Mouse (Mus musculus): ENCODE measurements around the gene Capn7.

- TF ChIP-seq CTCF (conservative IDR thresholded peaks at IDR 0.05; ENCODE audit: low read length) (no peak), POU5F1 (IDR thresholded peaks at IDR 0.05; ENCODE audit: borderline replicate concordance, low read length) (no peak)
These were observed 65.5 kb downstream of the Capn7 start for GRCm38 (mm10) chr14:31401918-31402427.

Measured in E14TG2a.4 (cell line).